In the genomic region with DNA sequence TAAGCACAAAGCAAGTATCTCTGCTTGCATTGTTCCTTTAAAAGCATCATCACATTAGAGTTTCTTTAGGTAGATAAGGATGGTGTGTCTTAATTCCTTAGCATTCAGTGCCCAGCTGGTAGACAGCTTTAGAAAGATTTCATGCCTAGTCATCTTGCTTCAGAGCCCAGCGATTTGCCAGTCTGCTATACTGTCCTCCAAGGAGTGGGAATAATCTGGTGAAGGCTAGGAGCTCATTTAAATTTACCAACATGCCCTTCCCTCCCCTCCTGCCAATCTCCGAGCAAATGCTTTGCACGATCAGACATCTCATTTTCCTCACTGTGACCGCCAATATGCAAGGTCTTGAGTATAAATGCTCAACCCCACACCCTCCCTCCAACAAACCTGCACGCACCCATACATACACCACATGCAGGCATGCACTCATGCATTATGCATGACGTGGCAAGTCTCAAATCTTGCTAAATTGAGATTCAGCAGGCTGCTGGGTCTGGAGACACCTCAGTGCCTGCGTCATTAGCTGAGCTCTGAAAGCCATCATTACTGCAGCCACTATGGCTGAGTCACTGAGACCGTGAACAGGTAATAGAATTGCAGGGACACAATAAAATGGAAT, we compare ENCODE assay signal across 14 mouse cellular contexts.
A peak's percentile ranks its signal among the peaks of the same experiment; 100 is the strongest.
DNase-seq lines count a peak whose midpoint lies in the region; ATAC-seq lines count a peak whose summit lies in the region.
"Had no signal": no experiment of that assay in that cellular context is flagged by ENCODE, and none has a peak within 500 bp of the region (broad histone marks: within the 10 kb centered on the region; RNA-seq: fewer than 3 reads in every experiment).

No protein-coding gene starts in this region.

- peaks cover 6% of the 10 kb centered on the region; the same call in 1 of the 2 replicates for H3K4me1 ChIP-seq in forebrain, embryonic 14.5 days (ENCODE audit: control insufficient read depth, insufficient read depth, low read length)
- H3K4me1 ChIP-seq in hindbrain, embryonic 15.5 days (replicated peaks): peaks cover 9% of the 10 kb centered on the region
- H3K4me1 ChIP-seq in neural tube, embryonic 13.5 days (replicated peaks): peaks cover 28% of the 10 kb centered on the region
- H3K4me1 ChIP-seq: limb, embryonic 13.5 days had no signal

- no peaks in the 10 kb centered on the region for H3K9me3 ChIP-seq in forebrain, embryonic 14.5 days (replicated peaks; ENCODE audit: control insufficient read depth, low read length)
- H3K9me3 ChIP-seq in hindbrain, embryonic 15.5 days: no peaks in the 10 kb centered on the region
- no peaks in the 10 kb centered on the region for H3K9me3 ChIP-seq in neural tube, embryonic 13.5 days
- H3K9me3 ChIP-seq: limb, embryonic 13.5 days had no signal

- peak overlapping the region; percentile 27; the same call in 1 of the 2 replicates for H3K4me2 ChIP-seq in forebrain, embryonic 14.5 days (ENCODE audit: low read length)
- no peak overlapping the region for H3K4me2 ChIP-seq in hindbrain, embryonic 15.5 days
- 0 out of 2 replicates have a peak overlapping the region, but pooled peaks have one; percentile 6 for H3K4me2 ChIP-seq in neural tube, embryonic 13.5 days
- H3K4me2 ChIP-seq: limb, embryonic 13.5 days; lung, embryonic 14.5 days had no signal

- 15% methylated on average over 8 of the region's 8 CpGs for WGBS in forebrain, embryonic 14.5 days
- WGBS in hindbrain, embryonic 15.5 days: 31% methylated on average over 8 of the region's 8 CpGs
- 27% methylated on average over 8 of the region's 8 CpGs for WGBS in neural tube, embryonic 13.5 days

- no peaks in the 10 kb centered on the region for H3K36me3 ChIP-seq in forebrain, embryonic 14.5 days (ENCODE audit: control insufficient read depth, insufficient read depth, low read length)
- H3K36me3 ChIP-seq in hindbrain, embryonic 15.5 days: no peaks in the 10 kb centered on the region
- no peaks in the 10 kb centered on the region for H3K36me3 ChIP-seq in neural tube, embryonic 13.5 days
- H3K36me3 ChIP-seq: limb, embryonic 13.5 days had no signal

- peak overlapping the region; percentile 40 for H3K27ac ChIP-seq in forebrain, embryonic 14.5 days (ENCODE audit: low read depth, low read length)
- H3K27ac ChIP-seq in hindbrain, embryonic 15.5 days (replicated peaks): peak overlapping the region; percentile 75
- peak overlapping the region; percentile 77 for H3K27ac ChIP-seq in neural tube, embryonic 13.5 days (replicated peaks)
- H3K27ac ChIP-seq: limb, embryonic 13.5 days had no signal

- no peak overlapping the region for H3K9ac ChIP-seq in forebrain, embryonic 14.5 days (ENCODE audit: low read length)
- H3K9ac ChIP-seq in hindbrain, embryonic 15.5 days: no peak overlapping the region
- no peak overlapping the region for H3K9ac ChIP-seq in neural tube, embryonic 13.5 days
- H3K9ac ChIP-seq: limb, embryonic 13.5 days; lung, embryonic 14.5 days had no signal

- no peaks in the 10 kb centered on the region for H3K27me3 ChIP-seq in forebrain, embryonic 14.5 days (replicated peaks; ENCODE audit: control insufficient read depth, insufficient read depth, low read length)
- no peaks in the 10 kb centered on the region for H3K27me3 ChIP-seq in hindbrain, embryonic 15.5 days
- H3K27me3 ChIP-seq in neural tube, embryonic 13.5 days: no peaks in the 10 kb centered on the region
- H3K27me3 ChIP-seq: limb, embryonic 13.5 days; Patski had no signal

- no peak overlapping the region for H3K4me3 ChIP-seq in forebrain, embryonic 14.5 days (ENCODE audit: low read depth, low read length)
- no peak overlapping the region for H3K4me3 ChIP-seq in hindbrain, embryonic 15.5 days
- no peak overlapping the region for H3K4me3 ChIP-seq in neural tube, embryonic 13.5 days
- H3K4me3 ChIP-seq: erythroblast, embryonic 14.5 days; limb, embryonic 13.5 days had no signal

- DNase-seq in kidney, postnatal 14 days: peak; percentile 1
- no peak for DNase-seq in kidney, postnatal 4 days
- DNase-seq in forebrain, embryonic 14.5 days (ENCODE audit: low spot score): peak; percentile 75
- DNase-seq in cerebellum, postnatal 36 days: no peak
- DNase-seq in cerebellum, postnatal 4 days (ENCODE audit: low spot score in 2 of 2): no peak
- no peak for DNase-seq in thymus, postnatal 14 days
- DNase-seq: cerebellum, adult 9-10 months; kidney, postnatal 25 days; lung, embryonic 14.5 days had no signal

- ATAC-seq in forebrain, embryonic 14.5 days: peak; percentile 97
- ATAC-seq in hindbrain, embryonic 15.5 days (ENCODE audit: low FRiP score, low read depth): peak; percentile 93
- peak; percentile 94 for ATAC-seq in neural tube, embryonic 13.5 days (ENCODE audit: low read depth)
- ATAC-seq: Patski had no signal

Comparison
In these comparisons a context has a peak if more than half of its experiments do, and no peak if none do; other contexts are left out.
1. DNase-seq: peak in kidney, postnatal 14 days (single experiment) and forebrain, embryonic 14.5 days (single experiment); none in kidney, postnatal 4 days (0 of 2), cerebellum, postnatal 36 days (0 of 2), cerebellum, postnatal 4 days (0 of 2) and thymus, postnatal 14 days (single experiment).
2. Peak in every context shown above with its lines, with median percentiles within 50 percentile points of each other: ATAC-seq and H3K27ac ChIP-seq.